Mouse (Mus musculus): ENCODE measurements around the gene Acot3. TPM values are rescaled to one million over a fixed set of nuclear protein-coding genes. Genes with fewer than 3 reads are reported as not detected.

Gene Acot3
- polyA plus RNA-seq, 1 experiment from 2014 or later: 1.2 TPM

- WGBS: 6% methylated on average over 16 of the region's 16 CpGs
- Histone ChIP-seq H3K9ac (replicated peaks; ENCODE audit: low read length) (peak overlapping the region; percentile 47), H3K27me3 (ENCODE audit: control insufficient read depth, insufficient read depth, low read length) (peaks cover 4% of the 10 kb centered on the region), H3K4me3 (replicated peaks; ENCODE audit: low read depth, low read length) (peak overlapping the region; percentile 40), H3K27ac (replicated peaks; ENCODE audit: low read depth, low read length) (no peak overlapping the region), H3K4me1 (ENCODE audit: control insufficient read depth, insufficient read depth, low read length) (0 out of 2 replicates have a peak, but pooled peaks cover 3% of the 10 kb centered on the region), H3K4me2 (ENCODE audit: low read length) (peak overlapping the region; percentile 62), H3K36me3 (ENCODE audit: control insufficient read depth, insufficient read depth, low read length) (no peaks in the 10 kb centered on the region), H3K9me3 (ENCODE audit: control insufficient read depth, low read length) (no peaks in the 10 kb centered on the region)
- DNase-seq (peak; percentile 53), ATAC-seq (ENCODE audit: low FRiP score, low TSS enrichment) (no peak)
Observed at GRCm38 (mm10) chr12:84053173-84053572, 1.2 kb downstream of the Acot3 start.

GRCm38 (mm10) chr12:84053679-84054391, 1.9 kb downstream of the Acot3 start:
- Histone ChIP-seq H3K27ac (replicated peaks; ENCODE audit: low read depth, low read length) (no peak overlapping the region), H3K4me2 (ENCODE audit: low read length) (peak overlapping the region; percentile 62), H3K9me3 (ENCODE audit: control insufficient read depth, low read length) (no peaks in the 10 kb centered on the region), H3K4me1 (ENCODE audit: control insufficient read depth, insufficient read depth, low read length) (0 out of 2 replicates have a peak, but pooled peaks cover 3% of the 10 kb centered on the region), H3K4me3 (replicated peaks; ENCODE audit: low read depth, low read length) (peak overlapping the region; percentile 40), H3K9ac (replicated peaks; ENCODE audit: low read length) (peak overlapping the region; percentile 47), H3K27me3 (ENCODE audit: control insufficient read depth, insufficient read depth, low read length) (peaks cover 4% of the 10 kb centered on the region), H3K36me3 (ENCODE audit: control insufficient read depth, insufficient read depth, low read length) (no peaks in the 10 kb centered on the region)
- 2% methylated on average over 40 of the region's 46 CpGs for WGBS
- peak; percentile 65 for DNase-seq
- ATAC-seq (ENCODE audit: low FRiP score, low TSS enrichment): no peak

DNA sequence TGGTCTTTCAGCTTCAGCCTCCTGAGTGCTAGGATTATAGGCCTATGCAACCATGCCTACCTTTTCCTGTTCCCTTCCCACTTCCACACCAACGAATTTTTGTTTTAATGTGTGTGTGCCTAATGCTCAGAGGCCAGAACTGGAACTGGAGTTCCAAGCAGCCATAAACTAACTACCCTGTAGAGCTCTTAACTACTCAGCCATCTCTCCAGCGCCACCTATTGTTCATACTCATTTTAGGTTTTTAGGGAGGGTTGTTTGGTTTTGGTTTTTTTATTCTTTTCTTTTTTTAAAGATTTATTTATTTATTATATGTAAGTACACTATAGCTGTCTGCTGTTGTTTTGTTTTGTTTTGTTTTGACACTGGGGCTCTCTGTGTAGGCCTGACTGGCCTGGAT, 9.0 kb downstream of the Acot3 start:
- no peaks in the 10 kb centered on the region for H3K4me1 ChIP-seq (ENCODE audit: control insufficient read depth, insufficient read depth, low read length)
- H3K27ac ChIP-seq (replicated peaks; ENCODE audit: low read depth, low read length): no peak overlapping the region
- H3K27me3 ChIP-seq (ENCODE audit: control insufficient read depth, insufficient read depth, low read length): no peaks in the 10 kb centered on the region
- H3K9me3 ChIP-seq (ENCODE audit: control insufficient read depth, low read length): no peaks in the 10 kb centered on the region
- no peak overlapping the region for H3K4me3 ChIP-seq (replicated peaks; ENCODE audit: low read depth, low read length)
- DNase-seq (peak; percentile 19), ATAC-seq (ENCODE audit: low FRiP score, low TSS enrichment) (no peak)
- 42% methylated on average over 2 of the region's 2 CpGs for WGBS
- H3K4me2 ChIP-seq (ENCODE audit: low read length): no peak overlapping the region
- no peaks in the 10 kb centered on the region for H3K36me3 ChIP-seq (ENCODE audit: control insufficient read depth, insufficient read depth, low read length)
- H3K9ac ChIP-seq (replicated peaks; ENCODE audit: low read length): no peak overlapping the region

- Histone ChIP-seq H3K27ac (replicated peaks; ENCODE audit: low read depth, low read length) (no peak overlapping the region), H3K36me3 (ENCODE audit: control insufficient read depth, insufficient read depth, low read length) (no peaks in the 10 kb centered on the region), H3K4me2 (ENCODE audit: low read length) (no peak overlapping the region), H3K9me3 (ENCODE audit: control insufficient read depth, low read length) (no peaks in the 10 kb centered on the region), H3K9ac (replicated peaks; ENCODE audit: low read length) (no peak overlapping the region), H3K4me3 (replicated peaks; ENCODE audit: low read depth, low read length) (no peak overlapping the region), H3K27me3 (ENCODE audit: control insufficient read depth, insufficient read depth, low read length) (no peaks in the 10 kb centered on the region), H3K4me1 (ENCODE audit: control insufficient read depth, insufficient read depth, low read length) (no peaks in the 10 kb centered on the region)
- ATAC-seq (ENCODE audit: low FRiP score, low TSS enrichment) (no peak), DNase-seq (no peak)
- 94% methylated on average over 20 of the region's 20 CpGs for WGBS
Observed at GRCm38 (mm10) chr12:84062336-84062735, 10.4 kb downstream of the Acot3 start.

- no peak overlapping the region for H3K27ac ChIP-seq (replicated peaks; ENCODE audit: low read depth, low read length)
- no peak overlapping the region for H3K9ac ChIP-seq (replicated peaks; ENCODE audit: low read length)
- H3K36me3 ChIP-seq (ENCODE audit: control insufficient read depth, insufficient read depth, low read length): no peaks in the 10 kb centered on the region
- no peak overlapping the region for H3K4me2 ChIP-seq (ENCODE audit: low read length)
- WGBS: 74% methylated on average over 5 of the region's 5 CpGs
- ATAC-seq (ENCODE audit: low FRiP score, low TSS enrichment) (no peak), DNase-seq (no peak)
- no peaks in the 10 kb centered on the region for H3K4me1 ChIP-seq (ENCODE audit: control insufficient read depth, insufficient read depth, low read length)
- no peaks in the 10 kb centered on the region for H3K9me3 ChIP-seq (ENCODE audit: control insufficient read depth, low read length)
- H3K27me3 ChIP-seq (ENCODE audit: control insufficient read depth, insufficient read depth, low read length): peaks cover 4% of the 10 kb centered on the region; the same call in 1 of the 2 replicates
- no peak overlapping the region for H3K4me3 ChIP-seq (replicated peaks; ENCODE audit: low read depth, low read length)
Observed at GRCm38 (mm10) chr12:84063228-84063627, 11.3 kb downstream of the Acot3 start.

GRCm38 (mm10) chr12:84063833-84064232, 11.9 kb downstream of the Acot3 start:
- Histone ChIP-seq H3K4me3 (replicated peaks; ENCODE audit: low read depth, low read length) (no peak overlapping the region), H3K27me3 (ENCODE audit: control insufficient read depth, insufficient read depth, low read length) (peaks cover 4% of the 10 kb centered on the region; the same call in 1 of the 2 replicates), H3K27ac (replicated peaks; ENCODE audit: low read depth, low read length) (no peak overlapping the region), H3K4me1 (ENCODE audit: control insufficient read depth, insufficient read depth, low read length) (no peaks in the 10 kb centered on the region), H3K36me3 (ENCODE audit: control insufficient read depth, insufficient read depth, low read length) (no peaks in the 10 kb centered on the region), H3K4me2 (ENCODE audit: low read length) (no peak overlapping the region), H3K9me3 (ENCODE audit: control insufficient read depth, low read length) (no peaks in the 10 kb centered on the region), H3K9ac (replicated peaks; ENCODE audit: low read length) (no peak overlapping the region)
- 89% methylated on average over 2 of the region's 2 CpGs for WGBS
- ATAC-seq (ENCODE audit: low FRiP score, low TSS enrichment) (no peak), DNase-seq (no peak)

GRCm38 (mm10) chr12:84064621-84065020, 12.7 kb downstream of the Acot3 start:
- 78% methylated on average over 8 of the region's 8 CpGs for WGBS
- no peaks in the 10 kb centered on the region for H3K9me3 ChIP-seq (ENCODE audit: control insufficient read depth, low read length)
- no peak for DNase-seq

DNA sequence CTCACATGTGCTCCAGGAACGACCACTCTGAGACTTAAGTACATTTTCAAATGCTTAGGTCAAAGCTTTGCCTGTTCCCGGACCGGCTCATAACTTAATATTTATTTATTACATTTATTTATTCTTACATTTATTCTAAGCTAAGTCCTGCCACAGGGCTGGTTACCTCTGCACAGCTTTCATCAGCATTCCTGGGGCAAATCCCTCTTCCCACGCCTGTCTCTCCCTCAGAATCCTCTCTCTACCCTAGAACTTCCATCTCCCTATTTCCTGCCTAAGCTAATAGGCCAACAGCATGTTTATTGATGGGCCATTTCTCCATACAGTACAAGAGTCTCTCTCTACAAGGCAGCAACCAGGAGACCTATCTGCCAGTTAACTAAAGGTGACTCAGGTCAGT, 15.8 kb downstream of the Acot3 start:
- WGBS: 80% methylated on average over 4 of the region's 4 CpGs

More at GRCm38 (mm10) chr12:84064621-84065020, 12.7 kb downstream of the Acot3 start:
- Histone ChIP-seq H3K36me3 (ENCODE audit: control insufficient read depth, insufficient read depth, low read length) (no peaks in the 10 kb centered on the region), H3K9ac (replicated peaks; ENCODE audit: low read length) (no peak overlapping the region), H3K27ac (replicated peaks; ENCODE audit: low read depth, low read length) (no peak overlapping the region), H3K4me1 (ENCODE audit: control insufficient read depth, insufficient read depth, low read length) (no peaks in the 10 kb centered on the region), H3K4me2 (ENCODE audit: low read length) (no peak overlapping the region), H3K4me3 (replicated peaks; ENCODE audit: low read depth, low read length) (no peak overlapping the region), H3K27me3 (ENCODE audit: control insufficient read depth, insufficient read depth, low read length) (peaks cover 7% of the 10 kb centered on the region; the same call in 1 of the 2 replicates)
- no peak for ATAC-seq (ENCODE audit: low FRiP score, low TSS enrichment)

DNA sequence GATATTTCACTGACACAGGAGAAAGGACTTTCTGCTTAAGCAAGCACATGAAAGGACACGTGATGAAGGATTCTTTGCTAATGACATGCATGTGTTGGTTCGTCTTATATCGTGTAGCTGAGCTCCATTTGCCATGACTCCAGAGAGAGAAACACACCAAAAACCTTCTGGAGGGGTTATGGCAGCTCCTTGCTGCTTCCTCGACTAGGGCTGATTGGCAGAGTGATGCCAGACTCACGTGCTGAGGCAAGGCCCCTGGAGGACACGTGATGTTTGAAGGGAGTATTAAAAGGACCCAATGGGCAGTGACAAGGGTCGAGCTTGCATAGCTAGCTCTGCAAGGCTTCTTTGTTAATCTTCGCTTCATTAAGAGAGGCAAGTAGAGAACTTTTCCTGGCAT, 16.4 kb downstream of the Acot3 start:
- H3K9me3 ChIP-seq (ENCODE audit: control insufficient read depth, low read length): no peaks in the 10 kb centered on the region
- no peak overlapping the region for H3K4me3 ChIP-seq (replicated peaks; ENCODE audit: low read depth, low read length)
- peaks cover 7% of the 10 kb centered on the region; the same call in 1 of the 2 replicates for H3K27me3 ChIP-seq (ENCODE audit: control insufficient read depth, insufficient read depth, low read length)
- ATAC-seq (ENCODE audit: low FRiP score, low TSS enrichment) (no peak), DNase-seq (no peak)
- H3K9ac ChIP-seq (replicated peaks; ENCODE audit: low read length): no peak overlapping the region
- 59% methylated on average over 8 of the region's 8 CpGs for whole genome bisulfite sequencing
- no peak overlapping the region for H3K4me2 ChIP-seq (ENCODE audit: low read length)
- H3K4me1 ChIP-seq (ENCODE audit: control insufficient read depth, insufficient read depth, low read length): no peaks in the 10 kb centered on the region
- H3K27ac ChIP-seq (replicated peaks; ENCODE audit: low read depth, low read length): no peak overlapping the region
- H3K36me3 ChIP-seq (ENCODE audit: control insufficient read depth, insufficient read depth, low read length): no peaks in the 10 kb centered on the region

More for the DNA sequence above, 15.8 kb downstream of the Acot3 start:
- H3K4me2 ChIP-seq (ENCODE audit: low read length): no peak overlapping the region
- H3K4me3 ChIP-seq (replicated peaks; ENCODE audit: low read depth, low read length): no peak overlapping the region
- ATAC-seq (ENCODE audit: low FRiP score, low TSS enrichment) (no peak), DNase-seq (no peak)
- no peak overlapping the region for H3K27ac ChIP-seq (replicated peaks; ENCODE audit: low read depth, low read length)
- H3K27me3 ChIP-seq (ENCODE audit: control insufficient read depth, insufficient read depth, low read length): peaks cover 7% of the 10 kb centered on the region; the same call in 1 of the 2 replicates
- H3K9ac ChIP-seq (replicated peaks; ENCODE audit: low read length): no peak overlapping the region
- H3K36me3 ChIP-seq (ENCODE audit: control insufficient read depth, insufficient read depth, low read length): no peaks in the 10 kb centered on the region
- no peaks in the 10 kb centered on the region for H3K9me3 ChIP-seq (ENCODE audit: control insufficient read depth, low read length)
- no peaks in the 10 kb centered on the region for H3K4me1 ChIP-seq (ENCODE audit: control insufficient read depth, insufficient read depth, low read length)
